Mouse (Mus musculus) midbrain, embryonic 13.5 days (tissue): Measurements from ENCODE around the gene Tubgcp6. TPM values are rescaled to one million over a fixed set of nuclear protein-coding genes. Genes with fewer than 3 reads are reported as not detected.

Experiments
- ATAC-seq: fragments of 200-750 bp; cut with Nextera tagmentation; 2 replicates; pipeline ENCODE4 v1.8.0; 2017; ENCODE audit warnings: mild to moderate bottlenecking, moderate TSS enrichment, moderate library complexity
- H3K27ac ChIP-seq: fragments of 300-500 bp; sonication (generic); 2 replicates; pipeline ENCODE4 v1.5.1; 2015; ENCODE audit warnings: inconsistent platforms, mild to moderate bottlenecking, moderate library complexity
- H3K27me3 ChIP-seq: fragments of 300-500 bp; sonication (generic); 2 replicates; pipeline ENCODE4 v1.6.1; 2015; ENCODE audit warnings: mild to moderate bottlenecking, inconsistent platforms
- H3K36me3 ChIP-seq: fragments of 300-500 bp; sonication (generic); 2 replicates; pipeline ENCODE4 v1.6.1; 2015; ENCODE audit warnings: mild to moderate bottlenecking, inconsistent platforms
- H3K4me1 ChIP-seq: fragments of 300-500 bp; sonication (generic); replicated peaks from 2 replicates; pipeline ENCODE4 v1.6.1; 2015; ENCODE audit warnings: inconsistent platforms
- H3K4me2 ChIP-seq: fragments of 300-500 bp; sonication (generic); replicated peaks from 2 replicates; pipeline ENCODE4 v1.6.1; 2015; ENCODE audit warnings: moderate library complexity, mild to moderate bottlenecking, inconsistent platforms
- H3K4me3 ChIP-seq: fragments of 300-500 bp; sonication (generic); replicated peaks from 2 replicates; pipeline ENCODE4 v1.5.1; 2015; ENCODE audit warnings: mild to moderate bottlenecking, inconsistent platforms
- H3K9ac ChIP-seq: fragments of 300-500 bp; sonication (generic); replicated peaks from 2 replicates; pipeline ENCODE4 v1.6.1; 2015; ENCODE audit warnings: mild to moderate bottlenecking, inconsistent platforms
- H3K9me3 ChIP-seq: fragments of 300-500 bp; sonication (generic); 2 replicates; pipeline ENCODE4 v1.6.1; 2016; ENCODE audit warnings: mild to moderate bottlenecking, inconsistent platforms
- WGBS: fragments of 180-500 bp; shearing (Covaris S2); methylation state at CpG from one replicate; pipeline ENCODE4 v1.1.7; 2015; 5-methylcytosine and 5-hydroxymethylcytosine counted together
- polyA plus RNA-seq: library from polyadenylated mRNA; unstranded; fragments of >200 nt; fragmentation: Nextera tagmentation; extraction: Ambion mirVana; gene quantifications from 2 replicates; pipeline ENCODE4 v1.2.1, GENCODE M21; 2015

Tubgcp6 gene
- polyA plus RNA-seq, 1 experiment from 2014 or later, result 17.4 TPM

DNA sequence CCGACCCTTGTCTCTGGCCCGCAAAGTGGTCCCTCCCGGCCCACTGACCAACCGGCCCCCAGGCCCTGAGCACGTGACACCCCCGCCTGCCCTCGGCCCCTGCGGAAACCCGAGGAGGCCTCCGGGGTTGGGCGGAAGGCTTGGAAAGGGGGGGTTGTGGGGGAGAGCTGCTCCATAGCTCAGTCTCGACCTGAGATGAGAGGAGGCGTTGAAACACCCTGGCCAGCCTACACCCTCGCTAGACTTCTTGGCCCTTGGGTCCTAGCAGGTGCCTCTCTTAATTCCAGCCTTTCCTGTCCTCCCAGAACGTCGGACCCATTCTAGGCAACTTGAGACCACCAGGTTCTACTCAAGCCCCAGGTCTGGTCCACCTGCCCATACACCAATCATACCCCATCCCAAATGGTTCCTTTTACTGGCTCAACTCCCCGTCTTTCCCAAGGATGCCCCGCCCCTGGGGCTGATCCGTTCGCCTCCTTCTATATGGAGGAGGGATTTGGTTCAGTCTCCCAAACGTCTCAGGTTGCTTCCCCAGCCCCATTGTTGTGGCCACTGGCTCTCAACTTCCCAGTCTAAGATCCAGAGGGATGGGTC lies 17.8 kb upstream of the Tubgcp6 start, which contains the start of gene Mapk12:
Gene Mapk12 (minus strand): TSS at position 45 of the 594 bp plus-strand sequence.
- Histone ChIP-seq H3K9me3 (no peaks in the 10 kb centered on the region), H3K4me1 (peaks cover 28% of the 10 kb centered on the region), H3K4me3 (peak within 1 kb of the TSS; percentile 47), H3K4me2 (peak within 1 kb of the TSS; percentile 91), H3K9ac (peak within 1 kb of the TSS; percentile 66), H3K27ac (no peak within 1 kb of the TSS), H3K27me3 (peaks cover 17% of the 10 kb centered on the region), H3K36me3 (peaks cover 35% of the 10 kb centered on the region)
- ATAC-seq, result peak; percentile 66
- 2% methylated on average over 21 of the region's 21 CpGs for WGBS

DNA sequence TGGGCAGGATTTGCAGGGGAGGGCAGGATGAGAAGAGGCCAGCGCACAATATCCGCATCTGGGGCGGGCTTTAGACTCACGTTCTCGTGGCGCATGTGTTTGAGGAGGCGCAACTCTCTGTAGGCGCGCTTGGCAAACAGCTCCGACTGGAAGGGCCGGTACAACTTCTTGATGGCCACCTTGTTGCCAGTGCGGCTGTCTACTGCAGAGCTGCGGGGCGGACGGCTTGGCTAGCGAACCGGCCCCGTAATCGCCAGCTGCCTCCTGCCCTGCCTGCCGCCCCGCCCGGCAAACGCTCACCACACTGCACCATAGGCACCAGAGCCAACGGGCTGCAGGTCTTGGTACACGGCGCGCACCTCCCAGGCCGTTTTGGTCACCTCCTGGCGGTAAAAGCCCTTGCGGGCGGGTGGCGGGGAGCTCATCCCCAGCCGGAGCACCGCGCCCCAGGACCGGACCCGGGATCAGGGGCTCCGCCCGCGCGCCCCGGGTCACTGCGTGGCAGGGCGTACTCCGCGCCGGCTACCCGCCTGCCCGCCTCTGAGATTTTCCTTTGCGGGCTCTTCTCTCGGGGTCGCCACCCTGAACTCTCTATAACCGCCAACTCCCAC lies 17.2 kb upstream of the Tubgcp6 start:
- Histone ChIP-seq H3K9ac (peak overlapping the region; percentile 66), H3K4me1 (peaks cover 26% of the 10 kb centered on the region), H3K27me3 (peaks cover 15% of the 10 kb centered on the region), H3K27ac (no peak overlapping the region), H3K4me2 (peak overlapping the region; percentile 91), H3K4me3 (peak overlapping the region; percentile 47), H3K36me3 (peaks cover 29% of the 10 kb centered on the region), H3K9me3 (no peaks in the 10 kb centered on the region)
- under 1% methylated on average over 53 of the region's 53 CpGs for WGBS
- ATAC-seq, result peak; percentile 59

DNA sequence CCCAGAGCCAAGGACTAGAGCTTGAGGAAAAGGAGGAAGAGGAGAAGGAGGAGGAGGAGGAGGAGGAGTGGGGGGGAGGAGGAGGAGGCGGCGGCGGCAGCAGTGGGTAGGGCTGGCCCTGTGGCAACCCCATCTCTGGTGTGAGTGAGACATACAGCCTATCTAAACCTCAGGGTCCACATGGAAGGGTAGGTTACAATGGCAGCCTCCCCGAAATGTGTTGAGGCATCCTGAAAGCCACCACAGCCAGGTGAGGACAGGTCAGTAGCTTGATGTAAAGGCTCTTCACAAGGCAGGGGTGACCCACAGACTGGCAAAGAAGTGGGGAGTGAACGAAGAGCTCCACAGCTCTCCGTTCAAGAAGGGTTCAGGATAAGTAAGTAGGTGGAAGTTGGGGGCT lies 15.6 kb upstream of the Tubgcp6 start:
- no peak overlapping the region for H3K4me2 ChIP-seq
- H3K9ac ChIP-seq, result no peak overlapping the region
- peaks cover 26% of the 10 kb centered on the region for H3K4me1 ChIP-seq
- peaks cover 13% of the 10 kb centered on the region for H3K36me3 ChIP-seq
- no peaks in the 10 kb centered on the region for H3K9me3 ChIP-seq
- H3K27me3 ChIP-seq, result peaks cover 15% of the 10 kb centered on the region
- H3K27ac ChIP-seq, result no peak overlapping the region
- WGBS, result 97% methylated on average over 6 of the region's 6 CpGs
- no peak for ATAC-seq
- H3K4me3 ChIP-seq, result no peak overlapping the region

DNA sequence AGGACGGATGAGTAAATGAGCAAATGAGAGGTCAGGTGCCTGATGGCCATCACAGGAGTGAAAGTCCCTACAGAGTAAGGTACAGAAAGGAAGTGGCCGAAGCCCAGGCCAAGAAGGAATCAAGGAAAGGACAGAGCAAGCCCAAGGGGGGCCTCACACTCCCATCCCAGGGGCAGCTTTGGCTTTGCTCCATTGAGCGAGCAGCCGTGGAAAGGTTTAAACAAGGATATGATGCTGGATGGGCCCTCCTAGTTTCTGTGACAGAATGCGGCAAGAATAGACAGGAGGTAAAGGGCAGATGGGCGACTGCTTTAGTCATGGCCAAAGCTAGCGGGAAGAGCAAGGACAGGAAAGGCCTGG lies 15.1 kb upstream of the Tubgcp6 start:
- H3K27ac ChIP-seq, result no peak overlapping the region
- no peak for ATAC-seq
- peaks cover 26% of the 10 kb centered on the region for H3K4me1 ChIP-seq
- H3K9ac ChIP-seq, result no peak overlapping the region
- no peak overlapping the region for H3K4me3 ChIP-seq
- peaks cover 8% of the 10 kb centered on the region for H3K36me3 ChIP-seq
- peaks cover 15% of the 10 kb centered on the region for H3K27me3 ChIP-seq
- H3K4me2 ChIP-seq, result no peak overlapping the region
- 84% methylated on average over 7 of the region's 7 CpGs for WGBS
- no peaks in the 10 kb centered on the region for H3K9me3 ChIP-seq

DNA sequence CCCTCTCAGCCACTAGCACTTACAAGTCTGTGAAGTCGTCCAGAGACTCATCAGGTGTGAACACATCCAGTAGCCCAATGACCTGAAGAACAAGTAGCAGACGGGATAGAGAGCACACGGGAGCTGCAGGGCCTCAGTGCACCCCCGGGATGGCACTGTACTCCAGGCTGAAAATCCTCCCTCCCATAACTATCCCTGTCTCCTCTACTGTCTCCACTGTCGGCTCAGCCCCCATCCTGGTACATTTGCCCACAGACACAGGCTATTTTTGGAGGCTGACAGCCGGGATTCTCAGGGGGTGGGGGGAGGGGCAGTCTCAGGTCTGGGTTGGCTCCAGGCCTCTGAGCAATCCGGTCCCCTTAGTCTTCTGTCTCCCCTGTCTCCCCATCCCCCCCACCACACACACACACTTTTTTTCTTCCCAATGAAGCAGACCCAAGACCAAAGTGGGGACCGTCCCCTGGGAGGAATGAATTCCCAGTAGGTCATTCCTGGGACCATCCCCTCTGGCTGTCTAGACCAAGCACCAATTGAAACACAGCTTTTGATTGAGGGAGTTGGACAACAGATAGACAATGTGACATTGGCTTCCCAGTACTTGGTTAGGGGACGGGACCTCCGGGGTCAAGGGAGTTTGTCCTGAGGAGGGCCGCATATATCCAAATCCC lies 14.6 kb upstream of the Tubgcp6 start:
- no peak for ATAC-seq
- Histone ChIP-seq H3K9ac (no peak overlapping the region), H3K4me3 (no peak overlapping the region), H3K27ac (no peak overlapping the region), H3K27me3 (peaks cover 14% of the 10 kb centered on the region), H3K36me3 (peaks cover 3% of the 10 kb centered on the region), H3K4me1 (peaks cover 26% of the 10 kb centered on the region), H3K4me2 (no peak overlapping the region), H3K9me3 (no peaks in the 10 kb centered on the region)
- 78% methylated on average over 11 of the region's 11 CpGs for whole genome bisulfite sequencing

DNA sequence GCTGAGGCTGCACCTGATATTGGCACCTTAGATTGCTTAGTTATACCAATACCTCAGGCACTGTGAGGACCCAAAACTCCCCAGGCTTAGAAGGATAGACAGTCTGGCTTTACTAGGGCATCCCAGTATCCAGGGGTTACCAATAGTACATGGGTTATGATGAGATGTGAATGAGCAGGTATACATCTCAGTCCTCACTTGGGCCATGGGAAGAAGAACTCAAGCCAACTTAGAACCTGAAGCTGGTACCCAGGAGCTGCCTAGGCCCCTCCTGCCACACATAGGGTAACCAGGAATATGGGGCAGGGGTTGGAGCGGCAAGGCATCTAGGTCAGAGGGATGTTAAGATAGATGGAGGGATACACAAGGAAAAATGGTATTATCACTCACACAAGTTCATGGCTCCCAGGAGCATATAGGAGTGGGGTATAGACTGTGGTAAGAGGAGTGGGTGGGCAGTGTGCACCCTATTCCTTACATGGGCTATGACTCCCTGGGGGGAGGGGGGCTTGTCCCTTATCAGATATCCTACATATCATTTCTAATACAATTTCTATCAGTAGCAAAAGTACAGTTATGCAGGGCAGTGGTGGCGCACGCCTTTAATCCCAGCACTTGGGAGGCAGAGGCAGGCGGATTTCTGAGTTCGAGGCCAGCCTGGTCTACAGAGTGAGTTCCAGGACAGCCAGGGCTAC lies 13.7 kb upstream of the Tubgcp6 start:
- Histone ChIP-seq H3K4me3 (no peak overlapping the region), H3K4me2 (no peak overlapping the region), H3K27ac (no peak overlapping the region), H3K36me3 (peaks cover under 1% of the 10 kb centered on the region; the same call in 1 of the 2 replicates), H3K27me3 (peaks cover 9% of the 10 kb centered on the region), H3K9me3 (no peaks in the 10 kb centered on the region), H3K9ac (no peak overlapping the region), H3K4me1 (peaks cover 26% of the 10 kb centered on the region)
- no peak for ATAC-seq
- 97% methylated on average over 5 of the region's 5 CpGs for WGBS

DNA sequence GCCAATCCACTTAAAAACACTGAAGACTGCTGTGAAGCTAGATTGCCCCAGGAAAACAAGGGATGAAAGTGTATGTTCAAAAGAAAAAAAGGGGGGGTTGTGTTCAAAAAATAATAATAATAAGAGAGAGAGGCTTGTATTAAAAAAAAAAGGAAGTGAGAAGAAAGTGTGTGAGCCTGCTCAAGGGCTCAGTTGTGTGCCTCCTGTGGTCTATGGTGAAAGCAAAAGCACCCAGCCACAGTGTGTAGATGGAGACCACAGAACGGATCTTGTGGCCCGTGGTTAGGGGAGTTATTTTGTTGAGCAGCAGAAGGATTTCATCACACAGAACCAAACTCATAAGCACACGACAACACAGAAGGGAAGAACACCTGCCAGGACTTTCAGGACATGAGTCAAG lies 8.4 kb upstream of the Tubgcp6 start:
- Histone ChIP-seq H3K9me3 (no peaks in the 10 kb centered on the region), H3K4me2 (no peak overlapping the region), H3K9ac (no peak overlapping the region), H3K4me1 (peaks cover 15% of the 10 kb centered on the region), H3K36me3 (peaks cover 4% of the 10 kb centered on the region; the same call in 1 of the 2 replicates), H3K4me3 (no peak overlapping the region), H3K27ac (no peak overlapping the region), H3K27me3 (no peaks in the 10 kb centered on the region)
- 92% methylated on average over 3 of the region's 3 CpGs for WGBS
- no peak for ATAC-seq

DNA sequence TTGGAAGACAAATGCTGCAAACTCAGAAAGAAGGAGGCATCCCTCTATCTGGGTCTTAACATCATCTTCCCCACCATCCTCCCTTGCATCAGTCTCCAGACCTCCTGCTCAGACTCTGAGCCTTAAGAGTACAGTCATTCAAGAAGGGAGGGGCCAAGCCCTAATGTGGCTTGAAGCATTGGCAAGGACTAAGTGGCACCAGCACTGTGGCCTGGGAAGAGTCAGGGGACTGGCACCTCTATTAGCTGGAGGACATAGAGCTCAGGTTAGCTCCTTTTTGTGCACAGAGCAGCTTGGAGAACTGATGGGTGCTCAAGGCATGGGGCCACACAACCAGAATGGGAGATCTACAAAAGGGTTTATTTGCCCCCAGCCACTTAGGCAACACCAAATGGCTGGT lies 7.3 kb upstream of the Tubgcp6 start:
- peaks cover 15% of the 10 kb centered on the region for H3K4me1 ChIP-seq
- no peak for ATAC-seq
- no peak overlapping the region for H3K9ac ChIP-seq
- H3K27ac ChIP-seq, result no peak overlapping the region
- no peaks in the 10 kb centered on the region for H3K9me3 ChIP-seq
- no peaks in the 10 kb centered on the region for H3K27me3 ChIP-seq
- H3K36me3 ChIP-seq, result peaks cover 8% of the 10 kb centered on the region; the same call in 1 of the 2 replicates
- H3K4me3 ChIP-seq, result no peak overlapping the region
- H3K4me2 ChIP-seq, result no peak overlapping the region

DNA sequence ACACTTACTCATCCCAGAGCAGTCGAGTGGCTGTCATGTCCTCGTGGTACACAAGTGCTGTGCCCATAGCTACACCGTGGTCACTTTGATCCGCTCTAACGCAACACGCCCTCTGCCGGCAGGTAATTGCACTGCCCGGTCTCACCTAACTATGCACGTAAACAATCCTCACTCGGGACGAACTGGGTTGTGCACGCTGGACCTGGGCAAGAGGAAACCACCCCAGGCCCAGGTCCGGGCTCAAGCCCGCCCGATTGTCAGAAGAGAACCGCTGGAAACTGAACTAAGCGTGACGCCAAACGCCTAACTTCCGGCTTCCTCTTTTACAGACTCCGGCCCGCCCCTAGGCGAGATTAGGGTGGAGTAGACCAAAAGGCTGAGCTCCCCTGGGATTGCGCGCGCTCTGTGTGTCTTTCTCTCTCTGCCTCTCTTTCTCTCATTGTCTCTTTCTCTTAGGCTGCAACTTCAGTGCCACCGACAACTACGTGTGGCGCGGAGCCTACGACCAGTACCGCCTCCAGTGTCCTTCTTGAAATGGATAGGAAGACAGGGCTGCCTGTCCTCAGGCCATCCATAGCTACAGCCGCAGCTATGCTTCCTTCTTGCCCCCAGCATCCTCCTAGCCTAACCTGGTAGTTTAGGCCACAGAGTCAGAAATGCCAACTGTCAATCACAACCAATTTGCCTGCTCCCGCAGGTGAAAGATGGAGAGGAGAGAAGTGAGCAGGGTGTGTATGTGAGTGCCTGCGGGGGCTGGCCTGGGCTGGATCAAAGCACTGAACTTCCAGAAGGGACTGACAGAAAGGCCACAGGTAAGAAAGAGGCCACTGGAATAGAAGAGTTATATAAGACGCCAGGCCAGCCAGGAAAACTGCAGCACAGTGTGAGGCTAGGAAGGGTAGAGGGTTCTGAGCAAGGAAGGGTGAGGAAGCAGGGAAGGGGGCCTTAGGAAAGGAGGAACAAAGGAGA lies 5.8 kb upstream of the Tubgcp6 start, which contains the start of gene Hdac10:
Gene Hdac10 (minus strand): TSS at position 319 of the 969 bp plus-strand sequence.
- peak within 1 kb of the TSS; percentile 77 for H3K4me2 ChIP-seq
- H3K27me3 ChIP-seq, result no peaks in the 10 kb centered on the region
- H3K9ac ChIP-seq, result peak within 1 kb of the TSS; percentile 71
- peak within 1 kb of the TSS; percentile 50 for H3K4me3 ChIP-seq
- H3K36me3 ChIP-seq, result peaks cover 10% of the 10 kb centered on the region; the same call in 1 of the 2 replicates
- ATAC-seq, result peak; percentile 88
- WGBS, result 3% methylated on average over 36 of the region's 36 CpGs
- H3K4me1 ChIP-seq, result peaks cover 22% of the 10 kb centered on the region
- peak within 1 kb of the TSS; percentile 83 for H3K27ac ChIP-seq
- H3K9me3 ChIP-seq, result no peaks in the 10 kb centered on the region

DNA sequence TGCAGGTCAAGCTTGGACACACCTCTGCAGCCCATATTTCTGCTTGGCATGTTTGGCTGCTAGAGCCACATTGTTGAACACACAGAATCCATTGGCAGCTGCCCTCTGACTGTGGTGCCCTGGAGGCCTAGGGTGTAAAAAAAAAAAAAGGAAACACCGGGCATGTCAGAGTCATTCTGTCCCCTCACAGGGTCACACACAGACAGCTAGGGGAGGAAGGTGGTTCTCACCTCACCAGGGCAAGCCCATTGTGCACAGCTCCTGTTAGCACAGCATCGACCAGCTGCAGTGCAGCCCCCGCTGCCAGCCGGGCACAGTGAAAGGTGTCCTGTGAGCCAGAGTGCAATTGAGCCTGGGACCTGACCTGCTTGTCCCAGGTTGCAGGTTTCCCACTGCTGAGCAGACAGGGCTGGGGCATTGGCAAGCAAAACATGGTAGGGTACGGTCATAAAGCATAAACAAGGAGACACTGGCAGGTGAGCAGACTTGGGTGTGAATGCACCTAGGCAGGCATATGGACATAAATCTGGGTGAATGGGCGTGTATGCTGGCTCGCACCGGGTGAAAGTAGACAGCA lies 4.5 kb upstream of the Tubgcp6 start:
- 88% methylated on average over 8 of the region's 8 CpGs for WGBS
- H3K9ac ChIP-seq, result peak overlapping the region; percentile 71
- H3K4me3 ChIP-seq, result peak overlapping the region; percentile 50
- H3K36me3 ChIP-seq, result peaks cover 10% of the 10 kb centered on the region; the same call in 1 of the 2 replicates
- no peaks in the 10 kb centered on the region for H3K27me3 ChIP-seq
- H3K9me3 ChIP-seq, result no peaks in the 10 kb centered on the region
- H3K4me2 ChIP-seq, result peak overlapping the region; percentile 77
- H3K4me1 ChIP-seq, result peaks cover 28% of the 10 kb centered on the region
- no peak for ATAC-seq
- no peak overlapping the region for H3K27ac ChIP-seq

DNA sequence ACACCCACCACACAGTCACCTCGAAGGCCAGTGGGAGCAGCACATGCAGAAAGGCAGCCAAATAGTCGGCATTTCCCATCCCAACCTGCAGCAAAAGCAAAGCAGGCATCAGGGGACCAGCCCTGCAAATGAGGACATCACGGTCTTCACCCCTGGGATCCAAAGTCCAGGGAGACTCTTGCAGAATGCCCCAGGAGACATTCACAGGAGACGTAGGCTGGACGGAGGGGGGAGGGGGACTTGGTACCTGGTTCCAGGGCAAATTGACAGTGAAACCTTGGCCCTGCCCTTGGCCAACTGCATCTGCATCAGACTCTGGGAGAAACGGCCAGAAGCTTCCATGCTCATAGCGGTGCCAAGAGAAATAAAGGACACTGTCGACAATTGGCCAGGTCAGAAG lies 3.7 kb upstream of the Tubgcp6 start:
- peak overlapping the region; percentile 71; the same call in 1 of the 2 replicates for H3K9ac ChIP-seq
- H3K36me3 ChIP-seq, result peaks cover 9% of the 10 kb centered on the region; the same call in 1 of the 2 replicates
- H3K27ac ChIP-seq, result no peak overlapping the region
- H3K4me2 ChIP-seq, result no peak overlapping the region
- H3K4me1 ChIP-seq, result peaks cover 36% of the 10 kb centered on the region
- H3K4me3 ChIP-seq, result no peak overlapping the region
- H3K27me3 ChIP-seq, result no peaks in the 10 kb centered on the region
- H3K9me3 ChIP-seq, result no peaks in the 10 kb centered on the region
- ATAC-seq, result no peak
- 89% methylated on average over 8 of the region's 8 CpGs for WGBS
